Mouse (Mus musculus) G1E (cell line): ENCODE data around the gene Rdh5.

Experiments
- CTCF ChIP-seq: IDR thresholded peaks from 2 replicates; pipeline ENCODE4 v1.5.1; 2012; ENCODE audit warnings: low read depth, low read length, inconsistent platforms, mixed read lengths
- GATA1 ChIP-seq: IDR thresholded peaks from 2 replicates; pipeline ENCODE4 v1.6.1; 2012; ENCODE audit warnings: borderline replicate concordance, low read length, inconsistent platforms, mixed read lengths
- GATA2 ChIP-seq: IDR thresholded peaks from 2 replicates; pipeline ENCODE4 v1.6.1; 2012; ENCODE audit warnings: low read depth, low read length, inconsistent platforms, borderline replicate concordance
- POLR2AphosphoS5 ChIP-seq: IDR thresholded peaks from 2 replicates; pipeline ENCODE4 v1.6.1; 2012; ENCODE audit warnings: low read depth, low read length, inconsistent platforms; ENCODE audit not compliant: insufficient replicate concordance
- TAL1 ChIP-seq: conservative IDR thresholded peaks from 2 replicates; pipeline ENCODE4 v1.6.1; 2012; ENCODE audit warnings: low read depth, low read length, inconsistent platforms, mixed read lengths

GRCm38 (mm10) chr10:128908778-128909448, 13.8 kb downstream of the Rdh5 start:
- TF ChIP-seq CTCF, result no peak
- no peak for TF ChIP-seq TAL1
- TF ChIP-seq GATA1, result no peak
- no peak for TF ChIP-seq POLR2AphosphoS5
- no peak for TF ChIP-seq GATA2
